Mouse (Mus musculus) heart, embryonic 15.5 days (tissue): ENCODE results near the gene Acp5. TPM values are rescaled to one million over a fixed set of nuclear protein-coding genes. Genes with fewer than 3 reads are reported as not detected.

ENCODE experiments used
- ATAC-seq: fragments of 200-750 bp; cut with Nextera tagmentation; replicated peaks from 2 replicates; pipeline ENCODE4 v1.8.0; 2017; ENCODE audit warnings: low read depth, moderate TSS enrichment; ENCODE audit not compliant: insufficient number of reproducible peaks, insufficient read depth, low FRiP score
- H3K27ac ChIP-seq: fragments of 300-500 bp; sonication (generic); 2 replicates; pipeline ENCODE4 v1.5.1; 2015; ENCODE audit warnings: mild to moderate bottlenecking, inconsistent platforms
- H3K27me3 ChIP-seq: fragments of 300-500 bp; sonication (generic); 2 replicates; pipeline ENCODE4 v1.6.1; 2015; ENCODE audit warnings: inconsistent platforms
- H3K36me3 ChIP-seq: fragments of 300-500 bp; sonication (generic); 2 replicates; pipeline ENCODE4 v1.6.1; 2015; ENCODE audit warnings: mild to moderate bottlenecking, inconsistent platforms
- H3K4me1 ChIP-seq: fragments of 300-500 bp; sonication (generic); replicated peaks from 2 replicates; pipeline ENCODE4 v1.6.1; 2015; ENCODE audit warnings: inconsistent platforms
- H3K4me2 ChIP-seq: fragments of 300-500 bp; sonication (generic); 2 replicates; pipeline ENCODE4 v1.6.1; 2015; ENCODE audit warnings: inconsistent platforms, mild to moderate bottlenecking, moderate library complexity
- H3K4me3 ChIP-seq: fragments of 300-500 bp; sonication (generic); 2 replicates; pipeline ENCODE4 v1.5.1; 2015; ENCODE audit warnings: mild to moderate bottlenecking, inconsistent platforms
- H3K9ac ChIP-seq: fragments of 300-500 bp; sonication (generic); 2 replicates; pipeline ENCODE4 v1.6.1; 2015; ENCODE audit warnings: mild to moderate bottlenecking, inconsistent platforms
- H3K9me3 ChIP-seq: fragments of 300-500 bp; sonication (generic); replicated peaks from 2 replicates; pipeline ENCODE4 v1.6.1; 2016; ENCODE audit warnings: inconsistent platforms
- WGBS: fragments of 180-500 bp; shearing (Covaris S2); methylation state at CpG from one replicate; pipeline ENCODE4 v1.1.7; 2015; ENCODE audit warnings: mixed read lengths; 5-methylcytosine and 5-hydroxymethylcytosine counted together
- polyA plus RNA-seq: library from polyadenylated mRNA; unstranded; fragments of >200 nt; fragmentation: Nextera tagmentation; extraction: Ambion mirVana; gene quantifications from 2 replicates; pipeline ENCODE4 v1.2.1, GENCODE M21; 2015

The Acp5 gene
- polyA plus RNA-seq, 1 experiment from 2014 or later, result 3.0 TPM

GRCm38 (mm10) chr9:22136765-22137547 is 1.4 kb upstream of the Acp5 start:
- no peaks in the 10 kb centered on the region for H3K27me3 ChIP-seq
- no peaks in the 10 kb centered on the region for H3K36me3 ChIP-seq
- no peaks in the 10 kb centered on the region for H3K9me3 ChIP-seq
- H3K27ac ChIP-seq, result no peak overlapping the region
- no peak overlapping the region for H3K4me3 ChIP-seq
- peak overlapping the region; percentile 12; the same call in 1 of the 2 replicates for H3K4me2 ChIP-seq
- 0 out of 2 replicates have a peak, but pooled peaks have one; percentile 19 for ATAC-seq
- H3K4me1 ChIP-seq, result peaks cover under 1% of the 10 kb centered on the region; the same call in 1 of the 2 replicates
- no peak overlapping the region for H3K9ac ChIP-seq
- WGBS, result 26% methylated on average over 23 of the region's 23 CpGs

GRCm38 (mm10) chr9:22134988-22135643 is 395 bp downstream of the Acp5 start:
- Histone ChIP-seq H3K27me3 (no peaks in the 10 kb centered on the region), H3K9me3 (no peaks in the 10 kb centered on the region), H3K36me3 (no peaks in the 10 kb centered on the region), H3K4me2 (no peak overlapping the region), H3K27ac (no peak overlapping the region), H3K4me3 (no peak overlapping the region), H3K4me1 (peaks cover 10% of the 10 kb centered on the region), H3K9ac (no peak overlapping the region)
- ATAC-seq, result no peak
- 79% methylated on average over 9 of the region's 9 CpGs for WGBS

- no peak for ATAC-seq
- no peak overlapping the region for H3K4me3 ChIP-seq
- H3K4me2 ChIP-seq, result no peak overlapping the region
Measured at GRCm38 (mm10) chr9:22134246-22134890, 1.1 kb downstream of the Acp5 start.

GRCm38 (mm10) chr9:22132220-22132619 is 3.3 kb downstream of the Acp5 start:
- 44% methylated on average over 11 of the region's 11 CpGs for WGBS
- no peak for ATAC-seq
- no peak overlapping the region for H3K9ac ChIP-seq

More at GRCm38 (mm10) chr9:22134246-22134890, 1.1 kb downstream of the Acp5 start:
- Histone ChIP-seq H3K36me3 (no peaks in the 10 kb centered on the region), H3K27ac (no peak overlapping the region), H3K9me3 (no peaks in the 10 kb centered on the region), H3K9ac (no peak overlapping the region), H3K4me1 (peaks cover 10% of the 10 kb centered on the region), H3K27me3 (no peaks in the 10 kb centered on the region)
- WGBS, result 84% methylated on average over 7 of the region's 7 CpGs

GRCm38 (mm10) chr9:22131226-22131981 is 4.1 kb downstream of the Acp5 start:
- peak; percentile 61; the same call in 1 of the 2 replicates for ATAC-seq
- H3K27ac ChIP-seq, result no peak overlapping the region
- peak overlapping the region; percentile 64 for H3K4me2 ChIP-seq
- WGBS, result 2% methylated on average over 35 of the region's 35 CpGs
- no peaks in the 10 kb centered on the region for H3K27me3 ChIP-seq
- H3K4me3 ChIP-seq, result peak overlapping the region; percentile 43
- H3K36me3 ChIP-seq, result no peaks in the 10 kb centered on the region
- H3K9ac ChIP-seq, result peak overlapping the region; percentile 46
- no peaks in the 10 kb centered on the region for H3K9me3 ChIP-seq
- peaks cover 10% of the 10 kb centered on the region for H3K4me1 ChIP-seq

More at GRCm38 (mm10) chr9:22132220-22132619, 3.3 kb downstream of the Acp5 start:
- Histone ChIP-seq H3K4me1 (peaks cover 10% of the 10 kb centered on the region), H3K36me3 (no peaks in the 10 kb centered on the region), H3K9me3 (no peaks in the 10 kb centered on the region), H3K27ac (no peak overlapping the region), H3K4me2 (peak overlapping the region; percentile 64), H3K4me3 (peak overlapping the region; percentile 43; the same call in 1 of the 2 replicates), H3K27me3 (no peaks in the 10 kb centered on the region)

- no peaks in the 10 kb centered on the region for H3K9me3 ChIP-seq
- no peak for ATAC-seq
- H3K9ac ChIP-seq, result no peak overlapping the region
- H3K4me1 ChIP-seq, result no peaks in the 10 kb centered on the region
- no peak overlapping the region for H3K4me2 ChIP-seq
- 80% methylated on average over 15 of the region's 15 CpGs for WGBS
- no peaks in the 10 kb centered on the region for H3K36me3 ChIP-seq
- no peak overlapping the region for H3K4me3 ChIP-seq
- no peaks in the 10 kb centered on the region for H3K27me3 ChIP-seq
- H3K27ac ChIP-seq, result no peak overlapping the region
Measured at GRCm38 (mm10) chr9:22125246-22126027, 10.1 kb downstream of the Acp5 start.

- Histone ChIP-seq H3K4me1 (no peaks in the 10 kb centered on the region), H3K4me2 (no peak overlapping the region), H3K27ac (no peak overlapping the region), H3K9me3 (no peaks in the 10 kb centered on the region), H3K9ac (no peak overlapping the region), H3K27me3 (no peaks in the 10 kb centered on the region), H3K4me3 (no peak overlapping the region), H3K36me3 (no peaks in the 10 kb centered on the region)
- ATAC-seq, result no peak
- 81% methylated on average over 3 of the region's 3 CpGs for WGBS
Measured at GRCm38 (mm10) chr9:22124169-22124568, 11.3 kb downstream of the Acp5 start.

- no peaks in the 10 kb centered on the region for H3K27me3 ChIP-seq
- no peaks in the 10 kb centered on the region for H3K9me3 ChIP-seq
- no peak overlapping the region for H3K9ac ChIP-seq
- H3K4me1 ChIP-seq, result no peaks in the 10 kb centered on the region
- H3K4me2 ChIP-seq, result no peak overlapping the region
- WGBS, result 82% methylated on average over 7 of the region's 7 CpGs
- ATAC-seq, result no peak
- H3K4me3 ChIP-seq, result no peak overlapping the region
- no peaks in the 10 kb centered on the region for H3K36me3 ChIP-seq
- no peak overlapping the region for H3K27ac ChIP-seq
Measured at GRCm38 (mm10) chr9:22123069-22123609, 12.4 kb downstream of the Acp5 start.

- H3K9ac ChIP-seq, result no peak overlapping the region
- no peaks in the 10 kb centered on the region for H3K36me3 ChIP-seq
- no peak overlapping the region for H3K27ac ChIP-seq
- no peak for ATAC-seq
- H3K27me3 ChIP-seq, result no peaks in the 10 kb centered on the region
- peaks cover 8% of the 10 kb centered on the region; the same call in 1 of the 2 replicates for H3K4me1 ChIP-seq
- H3K4me2 ChIP-seq, result no peak overlapping the region
- WGBS, result 53% methylated on average over 3 of the region's 3 CpGs
- no peak overlapping the region for H3K4me3 ChIP-seq
- no peaks in the 10 kb centered on the region for H3K9me3 ChIP-seq
Measured at GRCm38 (mm10) chr9:22122005-22122404, 13.5 kb downstream of the Acp5 start.

GRCm38 (mm10) chr9:22121545-22121944 is 14.0 kb downstream of the Acp5 start:
- peaks cover 8% of the 10 kb centered on the region; the same call in 1 of the 2 replicates for H3K4me1 ChIP-seq
- no peaks in the 10 kb centered on the region for H3K9me3 ChIP-seq
- no peaks in the 10 kb centered on the region for H3K27me3 ChIP-seq
- H3K4me2 ChIP-seq, result no peak overlapping the region
- no peak overlapping the region for H3K4me3 ChIP-seq
- no peak for ATAC-seq
- H3K36me3 ChIP-seq, result no peaks in the 10 kb centered on the region
- H3K27ac ChIP-seq, result no peak overlapping the region
- H3K9ac ChIP-seq, result no peak overlapping the region
